Mouse (Mus musculus) MEL (cell line): ENCODE results near the gene Gm37240.

Source experiments
- CTCF ChIP-seq, 3 experiments: IDR thresholded peaks in 2 of 3; conservative IDR thresholded peaks in 1 of 3; 2 replicates each; pipeline ENCODE4 v1.5.1; 2011 to 2012; ENCODE audit warnings: low read length in 3 of 3, low read depth in 2 of 3, mild to moderate bottlenecking in 2 of 3, improper control_type of control experiment in 1 of 3, inconsistent platforms in 1 of 3, mixed read lengths in 1 of 3, moderate library complexity in 1 of 3; ENCODE audit not compliant: control insufficient read depth in 1 of 3, insufficient read depth in 1 of 3, poor library complexity in 1 of 3, severe bottlenecking in 1 of 3
- GATA1 ChIP-seq: IDR thresholded peaks from 2 replicates; pipeline ENCODE4 v1.6.1; 2011; ENCODE audit warnings: low read depth, low read length, improper control_type of control experiment
- MAX ChIP-seq: IDR thresholded peaks from 2 replicates; pipeline ENCODE4 v1.6.1; 2011; ENCODE audit warnings: low read length, improper control_type of control experiment
- POLR2A ChIP-seq, 2 experiments: IDR thresholded peaks; 2 replicates each; pipeline ENCODE4 v1.6.1; 2011 to 2012; ENCODE audit warnings: low read length in 2 of 2, mild to moderate bottlenecking in 2 of 2, control low read depth in 1 of 2, improper control_type of control experiment in 1 of 2, low read depth in 1 of 2, moderate library complexity in 1 of 2; ENCODE audit not compliant: control insufficient read depth in 1 of 2, insufficient read depth in 1 of 2, poor library complexity in 1 of 2
- POLR2AphosphoS2 ChIP-seq: IDR thresholded peaks from 2 replicates; pipeline ENCODE4 v1.6.1; 2011; ENCODE audit warnings: low read length, improper control_type of control experiment
- RAD21 ChIP-seq: IDR thresholded peaks from 2 replicates; pipeline ENCODE4 v1.6.1; 2011; ENCODE audit warnings: mild to moderate bottlenecking, low read depth, low read length, improper control_type of control experiment
- USF1 ChIP-seq: IDR thresholded peaks from 2 replicates; pipeline ENCODE4 v1.6.1; 2014; ENCODE audit warnings: low read depth, mild to moderate bottlenecking, inconsistent platforms, low read length, improper control_type of control experiment, moderate library complexity
- ZC3H11A ChIP-seq: IDR thresholded peaks from 2 replicates; pipeline ENCODE4 v1.6.1; 2012; ENCODE audit warnings: low read depth, mild to moderate bottlenecking, inconsistent platforms, low read length, improper control_type of control experiment

- TF ChIP-seq POLR2A (IDR thresholded peaks at IDR 0.05; ENCODE audit: control insufficient read depth in 1 of 2, insufficient read depth in 1 of 2, low read depth in 1 of 2, low read length in 2 of 2, poor library complexity in 1 of 2), result no peak
- TF ChIP-seq POLR2AphosphoS2, result no peak
- TF ChIP-seq CTCF (IDR thresholded peaks at IDR 0.05 in 2 of 3, conservative IDR thresholded peaks at IDR 0.05 in 1 of 3; ENCODE audit: control insufficient read depth in 1 of 3, insufficient read depth in 1 of 3, low read depth in 2 of 3, low read length in 3 of 3, poor library complexity in 1 of 3, severe bottlenecking in 1 of 3), result no peak
- no peak for TF ChIP-seq ZC3H11A
- TF ChIP-seq RAD21, result no peak
- no peak for TF ChIP-seq USF1
- no peak for TF ChIP-seq GATA1
- no peak for TF ChIP-seq MAX
These were observed 1185.4 kb downstream of the Gm37240 start for GRCm38 (mm10) chr3:84701964-84702363.
